Mouse (Mus musculus) bone marrow, adult 2 months (tissue): ENCODE measurements around the gene Gm20814. TPM values are rescaled to one million over a fixed set of nuclear protein-coding genes. Genes with fewer than 3 reads are reported as not detected.
"Not testable (repeated sequence)": the region's sequence is repeated elsewhere in the genome, so short reads cannot be mapped to it uniquely, and the experiment has no call there.

Source experiments
- H3K27ac ChIP-seq: fragments of 200-500 bp; 2 replicates; pipeline ENCODE4 v1.5.1; 2012; ENCODE audit warnings: low read depth, mild to moderate bottlenecking, control low read depth, inconsistent platforms, low read length; ENCODE audit not compliant: control insufficient read depth, poor library complexity, insufficient read depth
- H3K4me1 ChIP-seq: fragments of 200-500 bp; 2 replicates; pipeline ENCODE4 v1.6.1; 2011; ENCODE audit warnings: low read length; ENCODE audit not compliant: control insufficient read depth, insufficient read depth
- H3K4me3 ChIP-seq: fragments of 200-500 bp; replicated peaks from 2 replicates; pipeline ENCODE3; 2011; ENCODE audit warnings: mild to moderate bottlenecking, low read depth, low read length, control low read depth; ENCODE audit not compliant: control insufficient read depth
- WGBS: fragments of 180-500 bp; shearing (Covaris S2); methylation state at CpG from one replicate; pipeline ENCODE4 v1.1.7; 2018; 5-methylcytosine and 5-hydroxymethylcytosine counted together
- polyA plus RNA-seq: library from polyadenylated mRNA; stranded (reverse); fragments of >200 nt; gene quantifications from 2 replicates; pipeline ENCODE4 v1.2.4, GENCODE M21; 2011; ENCODE audit warnings: low replicate concordance; ENCODE audit not compliant: missing spikeins, insufficient read depth, insufficient read length

Gm20814 gene
- not detected in 2 replicates for polyA plus RNA-seq

DNA sequence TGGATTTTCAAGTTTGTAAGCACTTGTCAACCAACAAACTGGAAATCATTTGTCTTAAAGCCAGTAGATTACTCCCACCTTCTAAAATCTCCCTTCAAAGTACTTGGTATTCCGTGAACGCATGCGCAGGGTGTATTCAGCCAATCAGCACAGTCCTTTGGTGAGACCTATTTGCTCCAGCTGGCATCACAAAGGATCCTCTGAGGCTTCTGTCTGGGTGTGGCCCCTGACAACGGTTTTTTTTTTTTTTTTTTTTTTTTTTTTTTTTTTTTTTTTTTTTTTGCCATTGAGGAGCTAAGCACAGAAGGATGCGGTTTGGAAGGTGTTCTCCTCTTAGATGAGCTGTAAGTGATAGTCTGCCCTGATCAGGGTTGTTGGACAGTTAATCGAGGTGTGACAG, at the start of gene Gm20814:
Gene Gm20814 (plus strand): TSS at position 301 of the 400 bp plus-strand sequence.
- H3K4me1 ChIP-seq, H3K4me3 ChIP-seq, H3K27ac ChIP-seq: not testable (repeated sequence)
- no CpG with 5 or more reads among the region's 6 CpGs for WGBS
